Mouse (Mus musculus) heart, postnatal 25 days (tissue): ENCODE measurements at regions not wholly inside any gene's neighbourhood (a gene's known extent, or its start where the extent isn't known, plus 50 kb on each side); places are given as distances from the start of the nearest gene placed in this dataset.

ENCODE experiments used
- DNase-seq: peaks from one replicate; pipeline ENCODE4 v3.0.0; 2022; ENCODE audit warnings: low spot score
- intact Hi-C: fragments of 180-260 bp; cut with DNase I; formaldehyde crosslinking; loops from one replicate; pipeline ENCODE4 v1.15.1; 2025

- intact Hi-C loops = no loop called here
- no peak for DNase-seq
These were observed 214.1 kb upstream of the Kcnab2 start for GRCm38 (mm10) chr4:152691735-152692134.

- no peak for DNase-seq
- intact Hi-C loops = no loop called here
These were observed 213.6 kb upstream of the Kcnab2 start for GRCm38 (mm10) chr4:152691302-152691701.

GRCm38 (mm10) chr4:152690766-152691165, 213.1 kb upstream of the Kcnab2 start:
- intact Hi-C loops = no loop called here
- DNase-seq = no peak

- intact Hi-C loops = no loop called here
- no peak for DNase-seq
These were observed 212.2 kb upstream of the Kcnab2 start for GRCm38 (mm10) chr4:152689831-152690230.

GRCm38 (mm10) chr4:152686509-152687081, 208.9 kb upstream of the Kcnab2 start:
- intact Hi-C loops = no loop called here
- DNase-seq = no peak

- intact Hi-C loops = no loop called here
- no peak for DNase-seq
These were observed 196.5 kb upstream of the Kcnab2 start for GRCm38 (mm10) chr4:152674140-152674539.

- DNase-seq = no peak
- intact Hi-C loops = no loop called here
These were observed 185.8 kb upstream of the Kcnab2 start for GRCm38 (mm10) chr4:152663482-152663881.

GRCm38 (mm10) chr4:152663069-152663468, 185.4 kb upstream of the Kcnab2 start:
- intact Hi-C loops = no loop called here
- no peak for DNase-seq

GRCm38 (mm10) chr4:152662439-152662838, 184.8 kb upstream of the Kcnab2 start:
- DNase-seq = no peak
- intact Hi-C loops = no loop called here

GRCm38 (mm10) chr4:152650198-152650597, 172.5 kb upstream of the Kcnab2 start:
- DNase-seq = no peak
- intact Hi-C loops = no loop called here

GRCm38 (mm10) chr4:152647620-152648019, 169.9 kb upstream of the Kcnab2 start:
- intact Hi-C loops = no loop called here
- DNase-seq = no peak

- intact Hi-C loops = no loop called here
These were observed 169.4 kb upstream of the Kcnab2 start for GRCm38 (mm10) chr4:152647084-152647483.

GRCm38 (mm10) chr4:152637088-152637487, 159.4 kb upstream of the Kcnab2 start:
- no peak for DNase-seq
- intact Hi-C loops = no loop called here

More at GRCm38 (mm10) chr4:152647084-152647483, 169.4 kb upstream of the Kcnab2 start:
- no peak for DNase-seq

GRCm38 (mm10) chr4:152633896-152634295, 156.2 kb upstream of the Kcnab2 start:
- no peak for DNase-seq
- intact Hi-C loops = no loop called here

GRCm38 (mm10) chr4:152628111-152628510, 150.4 kb upstream of the Kcnab2 start:
- no peak for DNase-seq
- intact Hi-C loops = no loop called here

GRCm38 (mm10) chr4:152625032-152626003, 147.6 kb upstream of the Kcnab2 start:
- intact Hi-C loops = no loop called here
- no peak for DNase-seq

GRCm38 (mm10) chr4:152622022-152622777, 144.5 kb upstream of the Kcnab2 start:
- intact Hi-C loops = no loop called here
- DNase-seq = no peak

- intact Hi-C loops = no loop called here
- no peak for DNase-seq
These were observed 140.0 kb upstream of the Kcnab2 start for GRCm38 (mm10) chr4:152617636-152618035.

- intact Hi-C loops = no loop called here
- DNase-seq = no peak
These were observed 137.5 kb upstream of the Kcnab2 start for GRCm38 (mm10) chr4:152615155-152615554.

GRCm38 (mm10) chr4:152614356-152615100, 136.9 kb upstream of the Kcnab2 start:
- no peak for DNase-seq
- intact Hi-C loops = no loop called here
